1 mouse cellular context compared by ENCODE assay signal in the genomic region with DNA sequence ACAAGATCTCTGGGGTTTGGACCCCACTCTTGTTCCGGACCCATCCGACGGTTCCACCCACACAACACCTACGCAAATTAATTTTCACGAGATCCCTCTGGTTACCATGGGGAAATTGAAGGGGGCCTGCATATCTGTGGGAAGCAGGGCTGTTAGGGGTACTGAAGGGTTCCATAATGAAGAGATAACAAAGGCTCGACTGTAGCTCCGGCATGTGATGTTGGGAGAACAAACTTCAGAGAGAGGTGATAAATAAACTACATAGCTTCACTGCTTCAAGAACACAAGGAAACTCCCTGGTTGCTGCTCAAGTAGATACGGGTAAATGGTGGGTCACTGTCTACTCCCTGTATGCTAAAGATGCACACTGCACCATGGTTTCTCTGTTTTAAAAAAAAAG.
TF ChIP-seq lines count a peak whose summit lies in the region.

No protein-coding gene starts in this region.

TF ChIP-seq in MEL, 35 proteins besides CTCF, POLR2A, EP300 and RAD21 (continued from another document):
- TF ChIP-seq MYC (IDR thresholded peaks at IDR 0.05; ENCODE audit: low read depth, low read length) = 0 out of 2 replicates have a peak, but pooled peaks have one; percentile 27
- no peak for TF ChIP-seq SMC3 (IDR thresholded peaks at IDR 0.05; ENCODE audit: low read depth, low read length)
- TF ChIP-seq E2F4 (IDR thresholded peaks at IDR 0.05; ENCODE audit: borderline replicate concordance, low read depth, low read length) = no peak
- no peak for TF ChIP-seq POLR2AphosphoS5 (IDR thresholded peaks at IDR 0.05; ENCODE audit: borderline replicate concordance, low read depth, low read length)
- TF ChIP-seq NELFE (IDR thresholded peaks at IDR 0.05; ENCODE audit: low read depth, low read length) = no peak
- TF ChIP-seq KAT2A (conservative IDR thresholded peaks at IDR 0.05; ENCODE audit: low read depth, low read length) = no peak
- no peak for TF ChIP-seq USF2 (IDR thresholded peaks at IDR 0.05; ENCODE audit: borderline replicate concordance in 1 of 2, insufficient read depth in 1 of 2, low read depth in 1 of 2, low read length in 2 of 2)
- no peak for TF ChIP-seq NRF1 (IDR thresholded peaks at IDR 0.05; ENCODE audit: insufficient read depth, low read depth, low read length, poor library complexity, severe bottlenecking)
- TF ChIP-seq BHLHE40 (IDR thresholded peaks at IDR 0.05; ENCODE audit: borderline replicate concordance, low read depth, low read length) = peak; percentile 79
- no peak for TF ChIP-seq ZKSCAN1 (IDR thresholded peaks at IDR 0.05; ENCODE audit: low read depth, low read length)
- TF ChIP-seq MXI1 (IDR thresholded peaks at IDR 0.05; ENCODE audit: low read depth, low read length) = no peak
- TF ChIP-seq TAL1 (IDR thresholded peaks at IDR 0.05; ENCODE audit: low read length) = peak; percentile 80
- TF ChIP-seq POLR2AphosphoS2 (IDR thresholded peaks at IDR 0.05; ENCODE audit: low read length) = no peak
- no peak for TF ChIP-seq ZC3H11A (IDR thresholded peaks at IDR 0.05; ENCODE audit: low read depth, low read length)
- no peak; the same call in 1 of the 2 replicates for TF ChIP-seq USF1 (IDR thresholded peaks at IDR 0.05; ENCODE audit: low read depth, low read length)
- peak; percentile 61 for TF ChIP-seq TCF12 (IDR thresholded peaks at IDR 0.05; ENCODE audit: low read depth, low read length)
- TF ChIP-seq SIN3A (IDR thresholded peaks at IDR 0.05; ENCODE audit: low read length) = no peak; the same call in 1 of the 2 replicates
- no peak for TF ChIP-seq ETS1 (IDR thresholded peaks at IDR 0.05; ENCODE audit: low read depth, low read length)
- no peak for TF ChIP-seq MAX (IDR thresholded peaks at IDR 0.05; ENCODE audit: low read length)
- TF ChIP-seq ZMIZ1 (IDR thresholded peaks at IDR 0.05; ENCODE audit: low read depth, low read length) = no peak
- no peak for TF ChIP-seq ELF1 (IDR thresholded peaks at IDR 0.05; ENCODE audit: low read depth, low read length)
- no peak for TF ChIP-seq ZNF384 (IDR thresholded peaks at IDR 0.05; ENCODE audit: low read depth, low read length)
- TF ChIP-seq MAFK (IDR thresholded peaks at IDR 0.05; ENCODE audit: borderline replicate concordance, low read depth, low read length) = no peak
- no peak for TF ChIP-seq GABPA (IDR thresholded peaks at IDR 0.05; ENCODE audit: low read depth, low read length)
- TF ChIP-seq CHD1 (IDR thresholded peaks at IDR 0.05; ENCODE audit: low read depth, low read length) = no peak
- TF ChIP-seq GATA1 (IDR thresholded peaks at IDR 0.05; ENCODE audit: low read depth, low read length) = peak; percentile 85
- TF ChIP-seq CHD2 (IDR thresholded peaks at IDR 0.05; ENCODE audit: low read length) = no peak
